Comparison of ENCODE assay signal across 11 mouse cellular contexts in the genomic region with DNA sequence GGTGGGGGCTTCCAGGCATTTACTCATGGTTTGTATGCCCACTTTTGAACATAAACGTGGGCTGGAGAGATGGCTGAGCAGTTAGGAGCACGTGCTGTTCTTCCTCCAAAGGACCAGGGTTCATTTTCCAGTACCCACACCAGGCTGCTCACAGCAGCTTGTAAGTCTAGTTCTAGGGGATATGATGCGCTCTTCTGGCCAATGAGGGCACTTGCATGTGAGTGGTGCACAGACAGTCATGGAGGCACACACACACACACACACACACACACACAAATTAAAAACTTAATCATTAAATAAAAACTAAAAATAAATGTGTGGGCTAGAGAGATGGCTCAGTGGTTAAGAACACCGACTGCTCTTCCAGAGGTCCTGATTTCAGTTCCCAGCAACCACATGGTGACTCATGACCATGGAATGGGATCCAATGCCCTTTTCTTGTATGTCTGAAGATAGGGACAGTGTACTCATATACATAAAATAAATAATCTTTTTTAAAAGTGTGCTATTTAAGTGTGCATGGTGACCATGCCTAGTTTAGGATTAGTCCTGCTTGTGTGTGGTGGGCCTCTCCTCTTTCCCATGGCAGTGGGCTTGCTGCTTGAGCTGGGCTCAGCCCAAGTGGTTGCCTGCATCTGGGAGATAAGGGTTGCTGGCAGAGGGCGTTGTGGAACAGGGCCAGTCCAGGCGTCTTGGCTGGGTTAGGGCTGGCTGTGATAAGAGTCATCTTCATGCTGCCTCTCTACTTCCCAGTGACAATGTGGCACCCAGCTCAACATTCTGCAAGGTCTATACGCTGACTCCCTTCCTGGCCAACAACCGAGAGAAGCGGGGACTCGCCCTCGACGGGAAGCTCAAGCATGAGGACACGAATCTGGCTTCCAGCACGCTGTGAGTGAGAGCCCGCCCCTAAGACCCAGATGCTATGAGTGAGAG. TPM values are rescaled to one million over a fixed set of nuclear protein-coding genes. Genes with fewer than 3 reads are reported as not detected.
DNase-seq lines count a peak whose midpoint lies in the region; ATAC-seq and TF ChIP-seq lines count a peak whose summit lies in the region.
"Had no signal": no experiment of that assay in that cellular context is flagged by ENCODE, and none has a peak within 500 bp of the region (broad histone marks: within the 10 kb centered on the region; RNA-seq: fewer than 3 reads in every experiment).

No protein-coding gene starts in this region.

- WGBS in forebrain, embryonic 11.5 days, result 90% methylated on average over 15 of the region's 15 CpGs
- WGBS in forebrain, postnatal 0 days, result 88% methylated on average over 15 of the region's 15 CpGs
- WGBS in liver, embryonic 15.5 days (ENCODE audit: insufficient replicate concordance), result 17% methylated on average over 15 of the region's 15 CpGs

- H3K27ac ChIP-seq in forebrain, embryonic 11.5 days (ENCODE audit: low read depth, low read length), result peak overlapping the region; percentile 46; the same call in 1 of the 2 replicates
- H3K27ac ChIP-seq in forebrain, postnatal 0 days (ENCODE audit: low read depth, low read length), result no peak overlapping the region
- H3K27ac ChIP-seq in liver, embryonic 15.5 days (replicated peaks), result peak overlapping the region; percentile 99
- H3K27ac ChIP-seq: hindbrain, embryonic 13.5 days had no signal

- no peak for ATAC-seq in forebrain, embryonic 11.5 days (replicated peaks; ENCODE audit: low FRiP score)
- no peak for ATAC-seq in forebrain, postnatal 0 days
- peak; percentile 89 for ATAC-seq in liver, embryonic 15.5 days (ENCODE audit: insufficient read depth)
- ATAC-seq: forebrain, embryonic 16.5 days had no signal

- H3K27me3 ChIP-seq in forebrain, embryonic 11.5 days (ENCODE audit: control insufficient read depth, insufficient read depth, low read length), result no peaks in the 10 kb centered on the region
- no peaks in the 10 kb centered on the region for H3K27me3 ChIP-seq in forebrain, postnatal 0 days (ENCODE audit: insufficient read depth, low read length)
- no peaks in the 10 kb centered on the region for H3K27me3 ChIP-seq in erythroblast, embryonic 14.5 days (ENCODE audit: control insufficient read depth)
- H3K27me3 ChIP-seq in liver, embryonic 15.5 days, result no peaks in the 10 kb centered on the region
- H3K27me3 ChIP-seq: hindbrain, embryonic 13.5 days had no signal

- no peak overlapping the region for H3K9ac ChIP-seq in forebrain, embryonic 11.5 days (ENCODE audit: low read length)
- H3K9ac ChIP-seq in forebrain, postnatal 0 days, result no peak overlapping the region
- H3K9ac ChIP-seq in liver, embryonic 15.5 days, result peak overlapping the region; percentile 91
- H3K9ac ChIP-seq: hindbrain, embryonic 13.5 days had no signal

- H3K4me1 ChIP-seq in forebrain, embryonic 11.5 days (replicated peaks; ENCODE audit: control insufficient read depth, insufficient read depth, low read length), result no peaks in the 10 kb centered on the region
- no peaks in the 10 kb centered on the region for H3K4me1 ChIP-seq in forebrain, postnatal 0 days (ENCODE audit: insufficient read depth)
- peaks cover 83% of the 10 kb centered on the region for H3K4me1 ChIP-seq in erythroblast, embryonic 14.5 days (ENCODE audit: control insufficient read depth)
- H3K4me1 ChIP-seq in liver, embryonic 15.5 days (replicated peaks), result peaks cover 79% of the 10 kb centered on the region

- H3K9me3 ChIP-seq in forebrain, embryonic 11.5 days (ENCODE audit: control insufficient read depth, low read length), result no peaks in the 10 kb centered on the region
- H3K9me3 ChIP-seq in forebrain, postnatal 0 days (ENCODE audit: low read length), result no peaks in the 10 kb centered on the region
- H3K9me3 ChIP-seq in erythroblast, embryonic 14.5 days (ENCODE audit: control insufficient read depth, low read length), result no peaks in the 10 kb centered on the region
- H3K9me3 ChIP-seq in liver, embryonic 15.5 days (replicated peaks), result no peaks in the 10 kb centered on the region
- H3K9me3 ChIP-seq: hindbrain, embryonic 13.5 days had no signal

- no peaks in the 10 kb centered on the region; the same call in 1 of the 2 replicates for H3K36me3 ChIP-seq in forebrain, embryonic 11.5 days (ENCODE audit: control insufficient read depth, insufficient read depth, low read length)
- H3K36me3 ChIP-seq in forebrain, postnatal 0 days (ENCODE audit: insufficient read depth), result peaks cover 90% of the 10 kb centered on the region
- H3K36me3 ChIP-seq in erythroblast, embryonic 14.5 days (ENCODE audit: control insufficient read depth), result peaks cover 94% of the 10 kb centered on the region
- H3K36me3 ChIP-seq in liver, embryonic 15.5 days (replicated peaks), result peaks cover 63% of the 10 kb centered on the region

- no peak for DNase-seq in forebrain, embryonic 11.5 days (ENCODE audit: low spot score)
- DNase-seq in forebrain, postnatal 0 days, result no peak
- peak; percentile 72 for DNase-seq in 3T3-L1 (ENCODE audit: low read depth, low spot score)
- DNase-seq in kidney, postnatal 10 days, result no peak
- DNase-seq in gastrocnemius, postnatal 4 days (ENCODE audit: low spot score in 2 of 2), result no peak
- DNase-seq in frontal cortex, postnatal 10 days (ENCODE audit: low spot score in 2 of 2), result no peak
- DNase-seq: right cerebral cortex, postnatal 14 days had no signal

- TF ChIP-seq CTCF in forebrain, postnatal 0 days (IDR thresholded peaks at IDR 0.05; ENCODE audit: low read depth), result no peak

- H3K4me3 ChIP-seq in forebrain, embryonic 11.5 days (ENCODE audit: low read depth, low read length), result no peak overlapping the region
- H3K4me3 ChIP-seq in forebrain, postnatal 0 days (ENCODE audit: low read depth, low read length), result no peak overlapping the region
- peak overlapping the region; percentile 72 for H3K4me3 ChIP-seq in erythroblast, embryonic 14.5 days (replicated peaks)
- peak overlapping the region; percentile 76 for H3K4me3 ChIP-seq in liver, embryonic 15.5 days (replicated peaks)
- H3K4me3 ChIP-seq: hindbrain, embryonic 13.5 days had no signal

- H3K4me2 ChIP-seq in forebrain, embryonic 11.5 days (ENCODE audit: low read depth, low read length, severe bottlenecking), result no peak overlapping the region
- no peak overlapping the region for H3K4me2 ChIP-seq in forebrain, postnatal 0 days (ENCODE audit: low read depth)
- H3K4me2 ChIP-seq in liver, embryonic 15.5 days, result peak overlapping the region; percentile 76
- H3K4me2 ChIP-seq: hindbrain, embryonic 13.5 days had no signal

RNA-seq across cellular contexts. Expression of a gene that starts 32.8 kb away (rescaled TPM):
- polyA plus RNA-seq in forebrain, embryonic 11.5 days (2014; fragmentation: Nextera tagmentation; extraction: Ambion mirVana), result 0.20 and 0.29 TPM in 2 replicates
- 0.86 and 1.5 TPM in 2 replicates for total RNA-seq in forebrain, postnatal 0 days (2014; rRNA removed)
- 1.8 and 2.1 TPM in 2 replicates for polyA plus RNA-seq in forebrain, postnatal 0 days (2015; fragmentation: Nextera tagmentation; extraction: Ambion mirVana)
- 0.01 TPM in 2 replicates for polyA plus RNA-seq in erythroblast, embryonic 14.5 days (2012)
- 0.41 and 0.44 TPM in 2 replicates for polyA plus RNA-seq in liver, embryonic 15.5 days (2015; fragmentation: Nextera tagmentation; extraction: Ambion mirVana)
- total RNA-seq in gastrocnemius, postnatal 4 days (2021), result 10 to 100 TPM; 28.6 to 32.5 TPM

RNA-seq across cellular contexts. Expression of a gene that starts 58.9 kb away (rescaled TPM):
- 4.0 and 4.2 TPM in 2 replicates for polyA plus RNA-seq in forebrain, embryonic 11.5 days (2014; fragmentation: Nextera tagmentation; extraction: Ambion mirVana)
- 88.0 and 102 TPM in 2 replicates for total RNA-seq in forebrain, postnatal 0 days (2014; rRNA removed)
- polyA plus RNA-seq in forebrain, postnatal 0 days (2015; fragmentation: Nextera tagmentation; extraction: Ambion mirVana), result 10.3 and 13.0 TPM in 2 replicates
- polyA plus RNA-seq in erythroblast, embryonic 14.5 days (2012), result 28.5 and 33.1 TPM in 2 replicates
- 97.2 and 101 TPM in 2 replicates for polyA plus RNA-seq in liver, embryonic 15.5 days (2015; fragmentation: Nextera tagmentation; extraction: Ambion mirVana)
- 10 to 100 TPM; 30.7 to 32.6 TPM for total RNA-seq in gastrocnemius, postnatal 4 days (2021)

Comparison
In these comparisons a context has a peak if more than half of its experiments do, and no peak if none do; other contexts are left out.
1. H3K4me3 ChIP-seq: peak in erythroblast, embryonic 14.5 days (single experiment) and liver, embryonic 15.5 days (single experiment); none in forebrain, embryonic 11.5 days (single experiment) and forebrain, postnatal 0 days (single experiment).